Mouse (Mus musculus) CH12.LX (cell line): Measurements from ENCODE around the gene Defb23.
"Not testable (repeated sequence)": the region's sequence is repeated elsewhere in the genome, so short reads cannot be mapped to it uniquely, and the experiment has no call there.

Experiments
- BHLHE40 ChIP-seq: IDR thresholded peaks from 2 replicates; pipeline ENCODE4 v1.6.1; 2011; ENCODE audit warnings: mild to moderate bottlenecking, low read depth, low read length, improper control_type of control experiment
- CTCF ChIP-seq, 2 experiments: IDR thresholded peaks in 1 of 2; conservative IDR thresholded peaks in 1 of 2; 2 replicates each; pipeline ENCODE4 v1.5.1; 2011 to 2012; ENCODE audit warnings: low read depth in 2 of 2, low read length in 2 of 2, improper control_type of control experiment in 1 of 2, inconsistent platforms in 1 of 2, mild to moderate bottlenecking in 1 of 2, moderate library complexity in 1 of 2
- KAT2A ChIP-seq: IDR thresholded peaks from 2 replicates; pipeline ENCODE4 v1.6.1; 2012; ENCODE audit warnings: low read length, improper control_type of control experiment, inconsistent platforms; ENCODE audit not compliant: insufficient replicate concordance
- MYC ChIP-seq: IDR thresholded peaks from 2 replicates; pipeline ENCODE4 v1.6.1; 2011; ENCODE audit warnings: low read depth, mild to moderate bottlenecking, improper control_type of control experiment, low read length
- NRF1 ChIP-seq: IDR thresholded peaks from 2 replicates; pipeline ENCODE4 v1.6.1; 2014; ENCODE audit warnings: low read depth, mild to moderate bottlenecking, inconsistent platforms, low read length, improper control_type of control experiment, moderate library complexity
- POLR2A ChIP-seq: IDR thresholded peaks from 2 replicates; pipeline ENCODE4 v1.6.1; 2011; ENCODE audit warnings: low read depth, mild to moderate bottlenecking, improper control_type of control experiment, low read length
- POLR2AphosphoS2 ChIP-seq: IDR thresholded peaks from 2 replicates; pipeline ENCODE4 v1.6.1; 2011; ENCODE audit warnings: low read depth, low read length, improper control_type of control experiment
- RAD21 ChIP-seq: IDR thresholded peaks from 2 replicates; pipeline ENCODE4 v1.6.1; 2011; ENCODE audit warnings: low read depth, mild to moderate bottlenecking, low read length, improper control_type of control experiment, moderate library complexity
- RCOR1 ChIP-seq: conservative IDR thresholded peaks from 2 replicates; pipeline ENCODE4 v1.6.1; 2012; ENCODE audit warnings: low read depth, mild to moderate bottlenecking, inconsistent platforms, low read length, improper control_type of control experiment
- TBP ChIP-seq: conservative IDR thresholded peaks from 2 replicates; pipeline ENCODE4 v1.6.1; 2011; ENCODE audit warnings: low read depth, low read length, improper control_type of control experiment
- ZKSCAN1 ChIP-seq: IDR thresholded peaks from 2 replicates; pipeline ENCODE4 v1.6.1; 2012; ENCODE audit warnings: low read depth, inconsistent platforms, low read length, improper control_type of control experiment, borderline replicate concordance

GRCm38 (mm10) chr2:152428481-152428880 lies 35.9 kb downstream of the Defb23 start:
- TF ChIP-seq POLR2A, POLR2AphosphoS2, TBP, NRF1, RCOR1, BHLHE40, MYC, RAD21, ZKSCAN1, KAT2A: not testable (repeated sequence)
- TF ChIP-seq CTCF (conservative IDR thresholded peaks at IDR 0.05 in 1 of 2, IDR thresholded peaks at IDR 0.05 in 1 of 2; ENCODE audit: low read depth in 2 of 2, low read length in 2 of 2): peak in 1 of 2 experiments; percentile 14; a peak in 1 of 4 replicates
